Mouse (Mus musculus): ENCODE results near the gene Lsp1. TPM values are rescaled to one million over a fixed set of nuclear protein-coding genes. Genes with fewer than 3 reads are reported as not detected.

Lsp1 gene
- total and polyA plus RNA-seq, 3 experiments = 0.09 to 0.16 TPM; not detected in 1

GRCm38 (mm10) chr7:142535832-142536231 lies 75.2 kb downstream of the Lsp1 start:
- DNase-seq (ENCODE audit: low spot score) = no peak

GRCm38 (mm10) chr7:142537181-142537580 lies 76.6 kb downstream of the Lsp1 start:
- DNase-seq (ENCODE audit: low spot score) (no peak), ATAC-seq (ENCODE audit: extremely low read depth, insufficient number of reproducible peaks, low FRiP score, poor library complexity, severe bottlenecking) (no peak)
- peaks cover 48% of the 10 kb centered on the region for H3K4me1 ChIP-seq (ENCODE audit: insufficient read depth, low read depth, low read length)
- no peak for TF ChIP-seq CTCF (IDR thresholded peaks at IDR 0.05; ENCODE audit: low read depth, low read length)
- no peak for TF ChIP-seq TAL1 (conservative IDR thresholded peaks at IDR 0.05; ENCODE audit: low read depth, low read length)
- no peak for TF ChIP-seq GATA1 (IDR thresholded peaks at IDR 0.05; ENCODE audit: borderline replicate concordance, low read length)
- no peak for TF ChIP-seq GATA2 (IDR thresholded peaks at IDR 0.05; ENCODE audit: borderline replicate concordance, low read depth, low read length)
- no peak for TF ChIP-seq POLR2AphosphoS5 (IDR thresholded peaks at IDR 0.05; ENCODE audit: insufficient replicate concordance, low read depth, low read length)
- H3K4me3 ChIP-seq (ENCODE audit: low read depth, low read length) = no peak overlapping the region
- peaks cover 5% of the 10 kb centered on the region for H3K27me3 ChIP-seq (ENCODE audit: insufficient read depth, low read length)
- H3K9me3 ChIP-seq (replicated peaks) = no peaks in the 10 kb centered on the region
- H3K36me3 ChIP-seq (replicated peaks) = peaks cover 77% of the 10 kb centered on the region

More at GRCm38 (mm10) chr7:142535832-142536231, 75.2 kb downstream of the Lsp1 start:
- peaks cover 48% of the 10 kb centered on the region for H3K4me1 ChIP-seq (ENCODE audit: insufficient read depth, low read depth, low read length)
- TF ChIP-seq POLR2AphosphoS5 (IDR thresholded peaks at IDR 0.05; ENCODE audit: insufficient replicate concordance, low read depth, low read length) = no peak
- no peak for TF ChIP-seq TAL1 (conservative IDR thresholded peaks at IDR 0.05; ENCODE audit: low read depth, low read length)
- TF ChIP-seq GATA1 (IDR thresholded peaks at IDR 0.05; ENCODE audit: borderline replicate concordance, low read length) = no peak
- TF ChIP-seq GATA2 (IDR thresholded peaks at IDR 0.05; ENCODE audit: borderline replicate concordance, low read depth, low read length) = no peak
- no peak for TF ChIP-seq CTCF (IDR thresholded peaks at IDR 0.05; ENCODE audit: low read depth, low read length)
- no peaks in the 10 kb centered on the region for H3K9me3 ChIP-seq (replicated peaks)
- H3K27me3 ChIP-seq (ENCODE audit: insufficient read depth, low read length) = peaks cover 17% of the 10 kb centered on the region
- peaks cover 64% of the 10 kb centered on the region for H3K36me3 ChIP-seq (replicated peaks)
- no peak overlapping the region for H3K4me3 ChIP-seq (ENCODE audit: low read depth, low read length)
- no peak for ATAC-seq (ENCODE audit: extremely low read depth, insufficient number of reproducible peaks, low FRiP score, poor library complexity, severe bottlenecking)

GRCm38 (mm10) chr7:142537879-142538278 lies 77.3 kb downstream of the Lsp1 start:
- TF ChIP-seq GATA2 (IDR thresholded peaks at IDR 0.05; ENCODE audit: borderline replicate concordance, low read depth, low read length) (no peak), TAL1 (conservative IDR thresholded peaks at IDR 0.05; ENCODE audit: low read depth, low read length) (no peak), CTCF (IDR thresholded peaks at IDR 0.05; ENCODE audit: low read depth, low read length) (0 out of 2 replicates have a peak, but pooled peaks have one; percentile 14)

GRCm38 (mm10) chr7:142538291-142538690 lies 77.7 kb downstream of the Lsp1 start:
- TF ChIP-seq POLR2AphosphoS5 (IDR thresholded peaks at IDR 0.05; ENCODE audit: insufficient replicate concordance, low read depth, low read length) (no peak), TAL1 (conservative IDR thresholded peaks at IDR 0.05; ENCODE audit: low read depth, low read length) (no peak), GATA2 (IDR thresholded peaks at IDR 0.05; ENCODE audit: borderline replicate concordance, low read depth, low read length) (no peak)
- no peak overlapping the region for H3K4me3 ChIP-seq (ENCODE audit: low read depth, low read length)
- peaks cover 87% of the 10 kb centered on the region for H3K36me3 ChIP-seq (replicated peaks)
- H3K27me3 ChIP-seq (ENCODE audit: insufficient read depth, low read length) = no peaks in the 10 kb centered on the region
- H3K4me1 ChIP-seq (ENCODE audit: insufficient read depth, low read depth, low read length) = peaks cover 43% of the 10 kb centered on the region
- ATAC-seq (ENCODE audit: extremely low read depth, insufficient number of reproducible peaks, low FRiP score, poor library complexity, severe bottlenecking) = no peak
- DNase-seq (ENCODE audit: low spot score) = no peak
- H3K9me3 ChIP-seq (replicated peaks) = no peaks in the 10 kb centered on the region

More at GRCm38 (mm10) chr7:142537879-142538278, 77.3 kb downstream of the Lsp1 start:
- Histone ChIP-seq H3K27me3 (ENCODE audit: insufficient read depth, low read length) (no peaks in the 10 kb centered on the region), H3K4me3 (ENCODE audit: low read depth, low read length) (no peak overlapping the region), H3K36me3 (replicated peaks) (peaks cover 83% of the 10 kb centered on the region), H3K9me3 (replicated peaks) (no peaks in the 10 kb centered on the region), H3K4me1 (ENCODE audit: insufficient read depth, low read depth, low read length) (peaks cover 47% of the 10 kb centered on the region)
- no peak for ATAC-seq (ENCODE audit: extremely low read depth, insufficient number of reproducible peaks, low FRiP score, poor library complexity, severe bottlenecking)
- DNase-seq (ENCODE audit: low spot score) = peak; percentile 63

- H3K36me3 ChIP-seq (replicated peaks) = peaks cover 92% of the 10 kb centered on the region
- H3K4me1 ChIP-seq (ENCODE audit: insufficient read depth, low read depth, low read length) = peaks cover 38% of the 10 kb centered on the region
- no peak overlapping the region for H3K4me3 ChIP-seq (ENCODE audit: low read depth, low read length)
- no peaks in the 10 kb centered on the region for H3K9me3 ChIP-seq (replicated peaks)
- TF ChIP-seq POLR2AphosphoS5 (IDR thresholded peaks at IDR 0.05; ENCODE audit: insufficient replicate concordance, low read depth, low read length) = no peak
- TF ChIP-seq TAL1 (conservative IDR thresholded peaks at IDR 0.05; ENCODE audit: low read depth, low read length) = no peak
- no peak for TF ChIP-seq GATA1 (IDR thresholded peaks at IDR 0.05; ENCODE audit: borderline replicate concordance, low read length)
- no peak for TF ChIP-seq CTCF (IDR thresholded peaks at IDR 0.05; ENCODE audit: low read depth, low read length)
- no peak for TF ChIP-seq GATA2 (IDR thresholded peaks at IDR 0.05; ENCODE audit: borderline replicate concordance, low read depth, low read length)
- H3K27me3 ChIP-seq (ENCODE audit: insufficient read depth, low read length) = no peaks in the 10 kb centered on the region
- DNase-seq (ENCODE audit: low spot score) (no peak), ATAC-seq (ENCODE audit: extremely low read depth, insufficient number of reproducible peaks, low FRiP score, poor library complexity, severe bottlenecking) (no peak)
Measured at GRCm38 (mm10) chr7:142538766-142539165, 78.2 kb downstream of the Lsp1 start.

- no peak for DNase-seq (ENCODE audit: low spot score)
- H3K27me3 ChIP-seq (ENCODE audit: insufficient read depth, low read length) = no peaks in the 10 kb centered on the region
- ATAC-seq (ENCODE audit: extremely low read depth, insufficient number of reproducible peaks, low FRiP score, poor library complexity, severe bottlenecking) = no peak
- no peaks in the 10 kb centered on the region for H3K9me3 ChIP-seq (replicated peaks)
- H3K4me1 ChIP-seq (ENCODE audit: insufficient read depth, low read depth, low read length) = peaks cover 28% of the 10 kb centered on the region
- TF ChIP-seq CTCF (IDR thresholded peaks at IDR 0.05; ENCODE audit: low read depth, low read length) = no peak
- TF ChIP-seq TAL1 (conservative IDR thresholded peaks at IDR 0.05; ENCODE audit: low read depth, low read length) = no peak
- TF ChIP-seq POLR2AphosphoS5 (IDR thresholded peaks at IDR 0.05; ENCODE audit: insufficient replicate concordance, low read depth, low read length) = no peak
- TF ChIP-seq GATA1 (IDR thresholded peaks at IDR 0.05; ENCODE audit: borderline replicate concordance, low read length) = no peak
- no peak for TF ChIP-seq GATA2 (IDR thresholded peaks at IDR 0.05; ENCODE audit: borderline replicate concordance, low read depth, low read length)
- H3K36me3 ChIP-seq (replicated peaks) = peaks cover 87% of the 10 kb centered on the region
- H3K4me3 ChIP-seq (ENCODE audit: low read depth, low read length) = no peak overlapping the region
Measured at GRCm38 (mm10) chr7:142539828-142540227, 79.2 kb downstream of the Lsp1 start.

Measured in G1E (cell line).